ENCODE assay signal across 18 mouse cellular contexts in genomic region chr14:61267908-61268475, GRCm38 (mm10). TPM values are rescaled to one million over a fixed set of nuclear protein-coding genes. Genes with fewer than 3 reads are reported as not detected.
DNase-seq lines count a peak whose midpoint lies in the region; ATAC-seq lines count a peak whose summit lies in the region.
"Had no signal": no experiment of that assay in that cellular context is flagged by ENCODE, and none has a peak within 500 bp of the region (broad histone marks: within the 10 kb centered on the region; RNA-seq: fewer than 3 reads in every experiment).

No protein-coding gene starts in this region.

- 0 out of 2 replicates have a peak, but pooled peaks cover 6% of the 10 kb centered on the region for H3K27me3 ChIP-seq in midbrain, embryonic 13.5 days

- H3K4me3 ChIP-seq in midbrain, embryonic 13.5 days (replicated peaks) = no peak overlapping the region
- H3K4me3 ChIP-seq: erythroblast, embryonic 14.5 days; limb, embryonic 10.5 days; midbrain, embryonic 15.5 days had no signal

- intact Hi-C loops in gastrocnemius, postnatal 14 days (cut with DNase I; ENCODE audit: low total_unique reads) = no loop called here

- WGBS in midbrain, embryonic 13.5 days = 65% methylated on average over 5 of the region's 5 CpGs

- DNase-seq in adrenal gland, postnatal 10 days = peak; percentile 15
- no peak for DNase-seq in adrenal gland, adult 18-20 months (ENCODE audit: low spot score in 2 of 2)
- DNase-seq in lung, postnatal 10 days = peak; percentile 61
- DNase-seq in lung, postnatal 36 days = no peak
- DNase-seq in gastrocnemius, postnatal 14 days = peak; percentile 15
- peak; percentile 73 for DNase-seq in testis, postnatal 14 days (ENCODE audit: low spot score)
- DNase-seq: kidney, postnatal 14 days; lung, postnatal 4 days; right cerebral cortex, postnatal 4 days; thymus, postnatal 36 days had no signal

- H3K4me2 ChIP-seq in midbrain, embryonic 13.5 days (replicated peaks) = no peak overlapping the region
- H3K4me2 ChIP-seq: midbrain, embryonic 15.5 days had no signal

- no peaks in the 10 kb centered on the region for H3K36me3 ChIP-seq in midbrain, embryonic 13.5 days
- H3K36me3 ChIP-seq: limb, embryonic 10.5 days; midbrain, embryonic 15.5 days had no signal

- H3K9ac ChIP-seq in midbrain, embryonic 13.5 days (replicated peaks) = no peak overlapping the region
- H3K9ac ChIP-seq: liver, embryonic 14.5 days; midbrain, embryonic 15.5 days had no signal

- no peak for ATAC-seq in midbrain, embryonic 13.5 days
- no peak for ATAC-seq in monocyte, adult 5-6 weeks (replicated peaks; ENCODE audit: insufficient number of reproducible peaks, low FRiP score, low TSS enrichment, poor library complexity, severe bottlenecking)
- ATAC-seq: activated CD4-positive, CD25-positive, alpha-beta regulatory T cell, adult 4 months; midbrain, embryonic 15.5 days had no signal

- H3K9me3 ChIP-seq in midbrain, embryonic 13.5 days = no peaks in the 10 kb centered on the region
- H3K9me3 ChIP-seq: limb, embryonic 10.5 days; midbrain, embryonic 15.5 days had no signal

- no peaks in the 10 kb centered on the region for H3K4me1 ChIP-seq in midbrain, embryonic 13.5 days (replicated peaks)
- H3K4me1 ChIP-seq: limb, embryonic 10.5 days; midbrain, embryonic 15.5 days had no signal

- no peak overlapping the region for H3K27ac ChIP-seq in midbrain, embryonic 13.5 days
- H3K27ac ChIP-seq: limb, embryonic 10.5 days; liver, embryonic 14.5 days; midbrain, embryonic 15.5 days had no signal

RNA-seq across cellular contexts. Expression of gene Sgcg, which starts 9.7 kb away (rescaled TPM):
- 10 to 100 TPM; 10.2 to 20.1 TPM for total RNA-seq in adrenal gland, postnatal 10 days (2021)
- total RNA-seq in adrenal gland, adult 18-20 months (2021) = 1 to 10 TPM in 1 of 2 experiments, under 1 TPM in 1; 0.86 to 1.3 TPM
- 100 to 1,000 TPM; 158 to 177 TPM for total RNA-seq in gastrocnemius, postnatal 14 days (2021)
- polyA plus RNA-seq in midbrain, embryonic 13.5 days (2015; fragmentation: Nextera tagmentation; extraction: Ambion mirVana) = not detected in 2 replicates
- not detected in 3 replicates for total RNA-seq in monocyte, adult 5-6 weeks (2017)
- total RNA-seq: CH12.LX had no signal
- polyA plus RNA-seq: activated CD4-positive, CD25-positive, alpha-beta regulatory T cell, adult 4 months; erythroblast, embryonic 14.5 days had no signal

RNA-seq across cellular contexts. Expression of gene Arl11, which starts 41.6 kb away (rescaled TPM):
- total RNA-seq in adrenal gland, postnatal 10 days (2021) = 1 to 10 TPM in 1 of 2 experiments, under 1 TPM in 1; 0.85 to 1.1 TPM
- total RNA-seq in adrenal gland, adult 18-20 months (2021) = 1 to 10 TPM; 1.8 to 3.3 TPM
- total RNA-seq in gastrocnemius, postnatal 14 days (2021) = under 1 TPM; 0.49 to 0.80 TPM
- 0.20 and 0.44 TPM in 2 replicates for polyA plus RNA-seq in midbrain, embryonic 13.5 days (2015; fragmentation: Nextera tagmentation; extraction: Ambion mirVana)
- total RNA-seq in monocyte, adult 5-6 weeks (2017) = 3.1 to 7.7 TPM (median 4.9 TPM) in 3 replicates
- polyA plus RNA-seq: erythroblast, embryonic 14.5 days had no signal

Comparison
In these comparisons a context has a peak if more than half of its experiments do, and no peak if none do; other contexts are left out.
1. DNase-seq: peak in adrenal gland, postnatal 10 days (single experiment), lung, postnatal 10 days (single experiment), gastrocnemius, postnatal 14 days (single experiment) and testis, postnatal 14 days (single experiment); none in adrenal gland, adult 18-20 months (0 of 2) and lung, postnatal 36 days (single experiment).
2. RNA of gene Sgcg, which starts 9.7 kb away (total RNA-seq): 158 to 177 TPM in gastrocnemius, postnatal 14 days; 10.2 to 20.1 TPM in adrenal gland, postnatal 10 days, 0.86 to 1.3 TPM in adrenal gland, adult 18-20 months and not detected in monocyte, adult 5-6 weeks; every median in the first group is over 4 times any median in the second.